Mouse (Mus musculus) cortical plate, adult 2 months (tissue): ENCODE data around the gene Prdm11. TPM values are rescaled to one million over a fixed set of nuclear protein-coding genes. Genes with fewer than 3 reads are reported as not detected.

Experiments
- H3K27ac ChIP-seq: fragments of 200-500 bp; 2 replicates; pipeline ENCODE4 v1.5.1; 2012; ENCODE audit warnings: low read length, control low read depth, inconsistent platforms; ENCODE audit not compliant: insufficient read depth
- H3K4me1 ChIP-seq: fragments of 200-500 bp; 2 replicates; pipeline ENCODE4 v1.6.1; 2011; ENCODE audit warnings: low read length; ENCODE audit not compliant: control insufficient read depth, insufficient read depth
- H3K4me3 ChIP-seq: fragments of 200-500 bp; 2 replicates; pipeline ENCODE4 v1.5.1; 2011; ENCODE audit warnings: mild to moderate bottlenecking, low read length, control low read depth; ENCODE audit not compliant: insufficient read depth
- CTCF ChIP-seq: fragments of 200-500 bp; IDR thresholded peaks from 2 replicates; pipeline ENCODE4 v1.5.1; 2011; ENCODE audit warnings: mild to moderate bottlenecking, control low read depth, low read length; ENCODE audit not compliant: insufficient read depth; ENCODE audit errors: extremely low read depth
- POLR2A ChIP-seq: fragments of 200-500 bp; IDR thresholded peaks from 2 replicates; pipeline ENCODE4 v1.6.1; 2011; ENCODE audit warnings: mild to moderate bottlenecking, low read length, control low read depth; ENCODE audit not compliant: insufficient read depth; ENCODE audit errors: extremely low read depth
- polyA plus RNA-seq: library from polyadenylated mRNA; depleted of rRNA; stranded (reverse); fragments of >200 nt; gene quantifications from 2 replicates; pipeline ENCODE4 v1.2.3, GENCODE M21; 2012

Prdm11 gene
- polyA plus RNA-seq, 1 experiment, result 7.5 TPM

DNA sequence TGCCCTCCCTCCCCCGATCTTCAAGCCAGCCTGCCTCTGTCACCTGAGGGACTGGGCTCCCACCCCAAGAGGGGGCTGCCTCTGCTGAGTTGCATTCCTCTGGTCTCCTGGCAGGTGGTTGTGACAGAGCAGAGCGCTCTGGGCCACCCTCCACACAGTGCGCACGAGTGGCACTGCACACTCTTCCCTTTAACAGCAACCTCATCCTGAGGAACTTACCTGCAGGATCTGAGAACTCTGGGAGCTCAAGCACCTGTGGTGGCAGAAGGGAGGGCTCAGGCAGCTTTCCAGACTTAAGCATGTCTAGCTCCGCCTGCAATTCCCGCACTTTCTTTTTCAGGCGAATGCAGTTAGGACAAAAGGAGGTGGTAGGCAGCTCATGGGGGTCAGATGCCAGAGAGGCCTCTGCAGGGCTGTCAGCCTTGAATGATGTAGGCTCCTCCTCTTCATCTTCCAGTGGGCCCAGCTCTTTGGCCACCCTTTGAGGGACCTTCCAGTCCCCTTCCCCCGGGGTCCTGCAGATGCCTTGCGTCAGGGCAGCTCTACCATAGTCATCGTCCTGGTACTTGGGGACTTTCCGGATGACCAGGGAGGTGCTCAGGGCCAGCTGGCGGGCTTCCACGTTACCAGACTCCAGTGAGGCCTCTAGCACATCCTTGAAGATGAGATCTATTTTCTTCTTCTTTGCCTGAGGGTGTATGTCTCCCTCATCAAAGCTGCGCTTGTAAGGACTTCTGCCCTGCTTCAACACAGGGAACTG lies 70.8 kb downstream of the Prdm11 start:
- H3K4me1 ChIP-seq, result no peaks in the 10 kb centered on the region
- no peak overlapping the region for H3K27ac ChIP-seq
- TF ChIP-seq POLR2A (no peak), CTCF (no peak)
- no peak overlapping the region for H3K4me3 ChIP-seq

DNA sequence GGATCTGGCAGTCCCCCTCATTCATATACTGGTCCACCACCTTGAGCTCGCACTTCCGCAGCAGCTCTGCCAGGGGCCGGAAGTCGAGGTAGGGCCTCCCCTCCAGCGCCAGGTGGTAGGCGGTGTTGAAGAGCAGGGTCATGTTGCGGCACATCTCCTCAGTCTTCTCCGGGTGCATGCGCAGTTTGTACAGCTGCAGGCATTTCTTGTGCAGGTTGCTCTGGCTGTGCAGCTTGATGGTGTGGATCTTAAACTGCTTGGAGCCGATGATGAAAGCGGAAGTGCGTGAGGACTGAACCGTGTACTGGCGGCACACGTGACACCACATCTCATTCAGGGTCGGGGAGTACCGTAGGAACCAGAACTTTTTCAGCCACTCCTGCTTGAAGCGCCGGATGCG lies 72.3 kb downstream of the Prdm11 start:
- Histone ChIP-seq H3K4me3 (no peak overlapping the region), H3K27ac (no peak overlapping the region), H3K4me1 (no peaks in the 10 kb centered on the region)
- TF ChIP-seq POLR2A (no peak), CTCF (no peak)

DNA sequence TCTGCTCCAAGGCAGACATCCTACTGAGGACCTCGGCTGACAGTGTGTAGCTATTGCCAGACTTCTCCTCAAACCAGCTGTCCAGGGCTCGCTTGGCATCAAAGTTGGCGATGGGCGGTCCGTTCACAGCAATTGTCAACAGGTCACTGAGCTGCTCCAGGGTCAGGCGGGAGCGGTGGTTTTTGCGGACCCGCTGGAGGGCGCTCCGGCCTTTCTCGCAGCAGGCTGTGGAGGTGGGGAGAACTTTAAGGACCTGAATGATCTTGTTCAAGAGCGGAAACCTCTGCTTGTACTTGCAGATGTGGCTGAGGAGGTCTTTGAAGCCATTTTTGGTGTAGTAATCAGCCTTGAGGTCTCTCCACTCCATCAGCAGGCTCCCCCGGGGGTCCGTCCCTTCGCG lies 73.9 kb downstream of the Prdm11 start:
- Histone ChIP-seq H3K27ac (no peak overlapping the region), H3K4me1 (no peaks in the 10 kb centered on the region), H3K4me3 (no peak overlapping the region)
- no peak for TF ChIP-seq CTCF

DNA sequence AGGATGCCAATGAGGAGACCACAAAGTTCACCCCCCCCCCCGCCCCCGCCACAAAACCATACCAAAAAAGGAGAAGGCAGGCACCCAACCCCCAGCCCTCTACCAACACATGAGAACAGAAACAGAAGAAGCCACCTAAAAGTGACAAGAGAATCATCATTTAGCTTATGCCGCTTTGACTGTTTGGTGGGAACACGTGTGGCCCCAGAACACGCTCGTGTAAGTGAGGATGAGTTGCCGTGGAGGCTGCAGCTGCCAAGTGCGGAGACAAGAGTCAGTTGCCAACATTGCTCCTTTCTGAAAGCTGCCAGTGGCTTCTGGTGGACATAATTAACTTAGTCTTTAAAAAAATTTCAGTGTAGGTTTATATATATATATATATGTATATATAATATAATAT lies 74.4 kb downstream of the Prdm11 start:
- Histone ChIP-seq H3K27ac (no peak overlapping the region), H3K4me1 (no peaks in the 10 kb centered on the region), H3K4me3 (no peak overlapping the region)
- no peak for TF ChIP-seq CTCF
- no peak for TF ChIP-seq POLR2A

DNA sequence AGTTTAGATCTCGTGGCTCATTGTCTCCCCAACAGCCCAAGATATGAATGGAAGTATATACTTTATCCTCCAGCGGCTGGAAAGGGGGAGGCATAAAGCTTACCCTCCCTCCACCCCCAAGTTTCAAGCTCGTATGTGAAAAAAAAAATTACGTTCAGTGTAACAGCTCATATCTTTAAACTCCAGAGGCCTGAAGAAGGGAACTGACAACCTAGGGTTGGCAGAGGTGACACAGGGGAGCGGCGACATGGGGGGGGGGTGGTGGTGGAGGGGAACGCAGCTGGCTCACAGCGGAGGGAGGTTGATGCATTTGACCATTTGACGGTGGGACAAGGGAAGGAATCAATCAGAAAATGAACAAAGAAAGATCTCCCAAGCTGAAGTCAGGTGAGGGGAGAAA lies 74.9 kb downstream of the Prdm11 start:
- TF ChIP-seq CTCF (no peak), POLR2A (no peak)
- Histone ChIP-seq H3K27ac (no peak overlapping the region), H3K4me3 (no peak overlapping the region), H3K4me1 (no peaks in the 10 kb centered on the region)

DNA sequence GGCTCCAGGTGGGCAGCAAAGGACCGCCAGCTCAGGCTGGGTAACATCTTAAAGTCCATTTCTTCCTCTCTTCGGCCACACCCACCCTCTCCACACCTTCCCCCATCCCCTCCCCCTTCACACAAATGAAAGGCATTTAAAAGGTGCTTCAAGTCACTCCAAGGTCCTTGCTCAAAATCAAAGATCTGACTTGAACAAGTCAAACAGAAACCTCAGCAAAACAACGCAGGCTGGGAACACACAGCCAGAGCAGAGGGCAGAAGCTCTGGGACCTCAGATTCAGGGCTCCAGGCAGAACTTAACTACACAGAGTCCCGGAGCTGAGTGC lies 78.2 kb downstream of the Prdm11 start:
- no peak overlapping the region for H3K4me3 ChIP-seq
- TF ChIP-seq POLR2A (no peak), CTCF (no peak)
- H3K27ac ChIP-seq, result no peak overlapping the region
- H3K4me1 ChIP-seq, result no peaks in the 10 kb centered on the region

DNA sequence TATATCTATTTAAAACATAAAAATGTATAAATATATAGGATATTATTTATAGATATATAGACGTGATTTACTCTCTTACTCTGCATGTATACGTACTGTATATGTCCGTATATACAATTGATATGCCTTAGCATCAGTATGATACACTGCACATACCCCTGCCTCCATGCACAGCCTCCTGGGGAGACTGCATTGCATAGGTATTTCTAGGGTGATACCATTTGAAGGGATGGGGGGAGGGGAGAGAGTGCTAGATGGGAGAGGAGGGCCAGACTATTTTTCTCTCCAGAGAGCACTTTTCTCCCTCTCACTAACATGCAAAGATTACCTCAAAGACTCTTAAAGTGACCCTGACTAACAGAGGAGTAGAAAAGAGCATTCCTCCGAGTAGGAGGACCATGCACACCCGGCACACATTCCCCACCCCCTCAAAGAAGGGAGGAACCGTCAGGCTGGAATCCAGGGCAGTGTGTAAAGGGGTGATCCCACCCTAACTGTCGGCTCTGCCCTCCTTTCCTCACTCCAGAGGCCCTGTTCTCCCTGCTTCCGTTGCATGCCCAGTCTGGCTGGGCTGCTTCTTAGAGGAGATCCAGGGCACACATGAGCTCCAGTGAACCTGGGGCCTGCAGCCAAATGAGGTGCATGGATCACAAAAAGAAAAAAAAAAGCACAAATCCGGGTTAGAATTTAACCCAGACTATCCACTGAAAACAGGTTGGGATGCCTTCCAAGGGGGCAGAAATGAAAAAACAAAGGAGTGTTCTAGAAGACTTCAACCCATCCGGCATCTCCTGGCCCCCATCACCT lies 78.7 kb downstream of the Prdm11 start:
- no peak overlapping the region for H3K27ac ChIP-seq
- TF ChIP-seq CTCF (no peak), POLR2A (no peak)
- H3K4me1 ChIP-seq, result no peaks in the 10 kb centered on the region

DNA sequence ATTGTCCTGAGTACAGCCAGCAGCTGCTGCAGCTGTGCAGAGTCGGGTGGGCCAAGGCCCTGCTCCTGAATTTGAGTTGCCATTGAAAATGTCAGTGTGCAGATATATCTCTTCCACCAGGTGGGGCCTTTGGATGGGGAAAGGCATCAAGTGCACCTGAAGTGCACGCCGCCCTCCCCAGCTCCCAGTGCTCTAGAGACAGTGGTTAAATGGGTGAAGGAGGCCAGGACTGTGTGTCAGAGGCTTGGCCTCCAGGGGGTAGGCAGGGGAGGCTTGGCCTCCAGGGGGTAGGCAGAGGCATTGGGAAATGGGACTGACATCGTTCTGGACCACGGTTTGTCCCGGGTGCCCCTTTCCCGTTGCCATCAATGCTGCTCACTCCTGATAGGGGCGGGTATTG lies 79.7 kb downstream of the Prdm11 start:
- no peak overlapping the region for H3K4me3 ChIP-seq
- no peaks in the 10 kb centered on the region for H3K4me1 ChIP-seq
- H3K27ac ChIP-seq, result no peak overlapping the region
- TF ChIP-seq POLR2A (no peak), CTCF (no peak)

More for the DNA sequence above, 78.7 kb downstream of the Prdm11 start:
- no peak overlapping the region for H3K4me3 ChIP-seq

DNA sequence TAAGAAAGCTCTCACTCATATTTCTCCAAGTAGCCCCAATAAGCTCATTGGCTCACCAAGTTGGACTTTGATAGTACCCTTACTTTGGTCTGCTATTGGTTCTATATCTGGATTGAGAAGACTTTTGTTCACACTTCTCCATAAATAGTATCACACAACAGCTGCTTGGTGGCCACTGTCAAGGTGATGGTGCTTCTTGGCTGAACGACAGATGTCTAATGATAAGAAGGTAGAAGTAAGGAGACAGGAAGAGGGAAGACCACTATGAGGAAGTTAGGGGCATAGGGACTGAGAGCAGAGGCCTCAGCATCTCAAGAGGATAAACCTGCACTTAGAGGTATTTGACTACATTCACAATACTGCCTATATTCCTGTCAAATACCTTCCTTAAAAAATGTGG lies 81.6 kb downstream of the Prdm11 start:
- Histone ChIP-seq H3K4me1 (no peaks in the 10 kb centered on the region), H3K4me3 (no peak overlapping the region), H3K27ac (no peak overlapping the region)
- no peak for TF ChIP-seq POLR2A
- no peak for TF ChIP-seq CTCF

DNA sequence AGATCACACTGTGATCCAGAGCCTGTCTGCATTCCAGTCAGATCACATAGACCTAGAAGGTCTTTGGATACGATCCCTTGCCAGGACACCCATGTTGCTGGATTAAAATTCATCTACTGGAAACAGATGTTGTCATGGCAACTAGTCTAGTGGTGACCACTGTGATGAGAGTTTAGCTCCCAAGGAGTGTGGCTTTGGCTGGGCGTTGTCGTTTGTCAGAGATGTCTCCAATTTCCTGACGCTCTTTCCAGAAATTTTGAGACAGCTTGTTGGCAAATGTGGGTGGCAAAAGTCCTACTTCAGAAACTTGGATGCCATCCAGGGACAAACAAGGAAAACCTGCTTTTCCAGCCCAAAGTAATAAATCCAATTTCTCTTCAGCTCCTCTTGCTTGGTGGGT lies 87.3 kb downstream of the Prdm11 start:
- no peak overlapping the region for H3K4me3 ChIP-seq
- H3K4me1 ChIP-seq, result peaks cover 2% of the 10 kb centered on the region; the same call in 1 of the 2 replicates
- H3K27ac ChIP-seq, result no peak overlapping the region
- TF ChIP-seq CTCF, result no peak
- TF ChIP-seq POLR2A, result no peak

DNA sequence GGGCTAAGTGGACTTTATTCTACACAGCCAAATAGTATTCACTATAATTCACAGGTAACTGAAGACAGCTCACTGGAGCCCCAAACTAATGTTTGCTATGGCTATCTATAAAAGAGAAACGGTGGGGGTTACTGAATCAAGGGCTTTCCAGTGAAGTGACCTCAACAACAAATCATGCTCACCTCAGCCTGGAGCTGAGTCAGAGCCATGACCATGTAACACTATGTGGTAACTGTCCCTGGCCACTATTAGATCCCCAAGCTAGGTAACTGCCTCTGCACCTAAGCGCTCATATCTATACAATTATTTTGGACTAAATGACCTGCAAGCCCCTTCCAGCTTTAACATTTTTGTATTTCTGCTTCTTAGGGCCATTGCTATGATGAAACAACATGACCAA lies 89.0 kb downstream of the Prdm11 start:
- peaks cover 2% of the 10 kb centered on the region; the same call in 1 of the 2 replicates for H3K4me1 ChIP-seq
- H3K4me3 ChIP-seq, result no peak overlapping the region
- H3K27ac ChIP-seq, result no peak overlapping the region
- TF ChIP-seq CTCF (no peak), POLR2A (no peak)
